Mouse (Mus musculus) heart, adult 9 months (tissue): ENCODE measurements at regions not wholly inside any gene's neighbourhood (a gene's known extent, or its start where the extent isn't known, plus 50 kb on each side); places are given as distances from the start of the nearest gene placed in this dataset.

Experiments used
- DNase-seq, 2 experiments: peaks; one replicate each; pipeline ENCODE4 v3.0.0; 2022; ENCODE audit warnings: low spot score in 2 of 2

DNA sequence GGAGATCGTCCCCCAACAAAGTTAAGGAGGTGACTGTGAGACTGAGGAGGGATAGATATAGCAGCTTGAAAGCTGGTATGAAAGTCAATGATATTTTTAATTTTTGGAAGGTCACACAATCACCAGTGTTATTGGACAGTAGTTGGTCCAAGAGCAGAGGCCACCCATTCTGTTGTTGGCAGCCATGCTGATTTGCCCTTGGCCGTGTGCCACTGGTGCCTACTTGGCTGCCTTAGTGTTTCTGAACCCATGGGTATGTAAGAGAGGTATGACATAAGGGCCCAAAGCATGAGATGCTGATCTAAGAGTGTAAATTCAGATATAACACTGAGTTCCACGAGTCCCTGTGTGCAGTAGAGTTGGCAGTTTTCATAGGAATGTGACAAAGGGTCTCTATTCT is 153.7 kb downstream of the Pax1 start:
- peak; percentile 18 to 20 for DNase-seq

DNA sequence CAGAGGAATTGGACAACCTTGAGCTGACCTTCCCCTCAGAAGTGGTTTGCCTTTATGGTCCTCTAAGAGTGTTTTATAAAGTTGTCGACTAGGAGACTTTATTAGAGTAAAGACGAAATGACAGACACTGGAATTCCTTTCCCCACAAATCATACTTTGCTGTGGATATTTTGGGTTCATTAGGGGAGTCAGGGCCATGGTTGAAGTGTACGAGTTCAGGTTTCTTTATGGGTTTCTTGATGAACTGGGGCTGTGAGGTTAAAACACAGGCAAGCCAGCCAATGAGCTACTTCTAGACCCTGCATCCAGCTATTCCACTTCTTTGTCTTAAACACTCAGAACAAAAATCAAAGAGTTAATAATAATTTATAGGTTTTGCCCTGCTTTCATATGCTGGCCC is 153.0 kb downstream of the Pax1 start:
- no peak for DNase-seq

DNA sequence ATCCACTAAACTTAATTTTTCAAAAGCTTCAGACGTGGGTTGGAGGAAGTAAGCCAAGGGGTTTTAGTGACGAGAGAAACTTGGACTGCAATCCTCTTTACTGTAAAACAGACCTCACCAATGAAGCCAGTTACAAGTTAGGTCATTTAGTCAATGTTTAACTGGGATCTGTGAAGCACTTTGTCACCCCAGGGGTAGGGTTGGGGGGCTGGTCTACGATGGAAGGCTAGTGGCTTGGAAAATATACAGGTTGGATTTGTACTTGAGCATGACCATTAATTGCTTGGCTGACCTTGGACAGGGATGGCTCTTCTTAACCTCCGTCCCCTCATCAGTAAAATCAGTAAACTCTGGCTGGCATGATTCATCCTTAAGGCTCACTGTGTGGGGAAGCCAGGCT is 142.2 kb downstream of the Pax1 start:
- no peak for DNase-seq

DNA sequence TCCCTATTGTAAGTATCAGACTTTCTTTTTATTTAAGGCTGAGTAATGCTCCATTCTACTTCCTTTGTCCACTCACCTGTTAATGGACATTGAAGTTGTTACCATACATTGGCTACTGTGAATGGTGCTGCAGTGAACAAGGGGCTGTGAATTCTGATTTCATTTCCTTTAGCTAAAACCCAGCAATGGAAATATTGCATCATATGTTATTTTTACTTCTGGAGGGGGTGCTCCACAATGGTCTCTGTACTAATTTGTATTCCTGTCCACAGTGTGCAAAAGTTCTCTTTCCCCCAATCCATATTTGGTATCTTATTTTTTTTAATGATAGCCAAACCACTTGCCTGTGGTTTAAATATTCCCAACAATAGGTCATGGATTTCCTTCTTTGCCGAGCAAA is 137.0 kb downstream of the Pax1 start:
- no peak for DNase-seq

DNA sequence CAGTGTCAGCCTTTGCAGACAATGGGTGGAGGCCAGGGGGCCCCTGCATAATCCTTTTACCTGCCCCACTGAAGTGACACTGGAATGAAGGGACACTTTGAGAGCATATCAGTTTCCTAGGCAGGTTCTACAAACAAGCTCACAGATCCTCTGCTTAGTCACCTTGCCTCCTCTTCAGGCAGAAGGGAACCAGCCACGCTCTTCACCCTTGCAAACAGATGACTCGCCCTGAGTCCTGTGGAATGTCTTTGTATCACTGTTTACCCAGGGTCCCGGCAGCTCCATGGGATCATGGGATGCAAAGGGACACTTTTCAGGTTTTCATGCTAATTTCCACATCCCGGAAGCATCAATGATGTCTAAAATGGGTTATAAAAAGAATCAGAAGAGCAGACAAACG is 94.2 kb downstream of the Pax1 start:
- no peak for DNase-seq

DNA sequence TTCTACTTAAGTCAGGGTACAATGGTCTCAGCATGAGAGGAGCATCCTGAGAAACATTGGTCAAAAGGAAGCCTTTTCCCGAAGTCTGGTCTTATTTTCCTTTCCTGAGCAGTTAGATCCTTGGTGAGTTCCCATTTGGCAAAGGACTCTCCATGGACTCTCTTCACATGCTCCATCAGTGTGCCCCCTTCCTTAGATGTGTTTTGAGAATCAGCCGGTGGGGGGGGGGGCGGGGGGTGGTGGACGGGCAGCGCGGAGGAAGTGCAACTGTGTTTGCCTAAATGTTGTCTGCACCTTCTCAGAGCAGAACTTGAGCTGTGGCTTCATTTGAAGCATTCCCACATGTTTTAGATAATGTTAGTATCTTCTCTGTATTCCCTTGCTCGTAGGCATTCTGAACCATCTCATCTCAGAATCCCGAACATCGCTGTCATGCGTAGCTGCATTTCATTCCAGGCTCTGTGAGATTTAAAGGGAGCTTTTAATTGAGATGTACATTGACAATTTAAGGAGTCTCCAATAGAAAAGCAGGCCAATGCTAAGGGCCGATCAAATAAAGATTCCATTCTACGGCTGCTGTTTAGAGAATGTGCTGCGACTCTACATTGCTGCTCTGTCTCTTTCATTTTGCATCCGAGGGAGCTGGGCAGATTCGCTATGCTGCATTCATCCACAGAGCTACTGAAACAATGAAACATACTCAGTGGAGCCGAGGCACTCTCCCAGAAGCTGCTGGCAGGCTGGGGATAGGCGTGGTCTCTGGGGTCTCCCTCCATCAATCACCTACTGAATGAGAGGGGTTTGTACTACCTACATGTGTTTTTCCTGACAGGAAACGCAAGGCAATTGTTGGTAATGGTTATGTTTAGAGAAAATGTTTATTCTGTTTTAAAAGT is 92.9 kb downstream of the Pax1 start:
- DNase-seq, result no peak
